Mouse (Mus musculus) layer of hippocampus, adult 2 months (tissue): Measurements from ENCODE around the gene Lrch1. TPM values are rescaled to one million over a fixed set of nuclear protein-coding genes. Genes with fewer than 3 reads are reported as not detected.

Source experiments
- DNase-seq, 2 experiments: peaks; one replicate each; pipeline ENCODE4 v3.0.0; 2022; ENCODE audit warnings: low spot score in 2 of 2
- H3K27ac ChIP-seq: fragments of 200-600 bp; 2 replicates; pipeline ENCODE4 v1.8.1; 2022
- H3K4me3 ChIP-seq: fragments of 200-600 bp; 2 replicates; pipeline ENCODE4 v1.8.1; 2022; ENCODE audit warnings: mild to moderate bottlenecking
- CTCF ChIP-seq: fragments of 200-600 bp; conservative IDR thresholded peaks from 2 replicates; pipeline ENCODE4 v1.8.1; 2022; ENCODE audit warnings: antibody characterized with exemption, mild to moderate bottlenecking, moderate library complexity
- long read RNA-seq, 2 experiments: library from polyadenylated mRNA; stranded (forward); transcript quantifications; one replicate each; pipeline ENCODE4 v2.0.0; 2021; ENCODE audit warnings: borderline mapping rate in 2 of 2
- total RNA-seq, 2 experiments: library from RNA; stranded (reverse); gene quantifications; 2 replicates each; pipeline ENCODE4 v1.2.3; 2021

The Lrch1 gene
- 10 to 100 TPM; 17.5 to 24.7 TPM for total RNA-seq
- long read RNA-seq, experiment 1, partial matches to known transcripts, result 2 of 21 reads
- long read RNA-seq, experiment 1, other reads (novel, unspliced or antisense), result 16 of 21 reads
- long read RNA-seq, experiment 2, partial matches to known transcripts, result 3 of 20 reads
- long read RNA-seq, experiment 2, other reads (novel, unspliced or antisense), result 13 of 20 reads

DNA sequence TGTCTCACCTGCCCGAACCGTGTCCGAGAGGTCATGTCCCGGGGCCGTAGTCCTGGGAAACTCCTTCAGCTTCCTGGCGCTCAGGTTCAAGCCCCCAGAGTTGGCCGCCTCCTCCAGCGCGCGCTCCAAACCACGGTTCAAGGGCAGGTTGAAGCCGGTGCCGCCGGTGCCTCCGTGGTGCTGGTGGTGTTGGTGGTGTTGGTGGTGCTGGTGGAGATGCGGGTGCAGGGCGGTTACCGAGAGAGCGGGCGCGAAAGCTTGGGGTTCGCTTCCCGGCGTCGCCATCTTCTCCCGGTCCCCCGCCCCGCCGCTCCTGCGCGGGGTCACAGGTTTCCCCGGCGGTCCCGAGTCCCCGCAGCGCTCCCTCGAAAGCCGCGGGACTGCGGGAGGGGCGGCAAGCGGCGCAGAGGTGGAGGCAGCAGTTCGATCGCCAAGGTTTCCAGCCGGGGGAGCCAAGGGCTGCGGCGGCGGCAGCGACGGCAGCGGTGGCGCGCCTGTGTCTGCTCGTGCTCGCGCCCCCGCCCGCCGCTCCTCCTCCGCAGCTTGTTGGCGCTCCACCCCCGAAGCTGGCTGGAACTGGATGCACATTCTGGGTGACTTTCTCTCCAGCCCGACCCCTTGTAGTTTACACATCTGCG lies at the start of gene Lrch1:
Gene Lrch1, minus strand, starts transcription at position 501 of the 638 bp plus-strand sequence.
- TF ChIP-seq CTCF, result peak; percentile 34; the same call in 1 of the 2 replicates
- peak within 1 kb of the TSS; percentile 96 for H3K27ac ChIP-seq
- H3K4me3 ChIP-seq, result peak within 1 kb of the TSS; percentile 94
- DNase-seq, result peak; percentile 74 to 75

- DNase-seq, result no peak
- TF ChIP-seq CTCF, result no peak
- Histone ChIP-seq H3K27ac (no peak overlapping the region), H3K4me3 (no peak overlapping the region)
Observed at GRCm38 (mm10) chr14:74997041-74997440, 49.4 kb upstream of the Lrch1 start.

DNA sequence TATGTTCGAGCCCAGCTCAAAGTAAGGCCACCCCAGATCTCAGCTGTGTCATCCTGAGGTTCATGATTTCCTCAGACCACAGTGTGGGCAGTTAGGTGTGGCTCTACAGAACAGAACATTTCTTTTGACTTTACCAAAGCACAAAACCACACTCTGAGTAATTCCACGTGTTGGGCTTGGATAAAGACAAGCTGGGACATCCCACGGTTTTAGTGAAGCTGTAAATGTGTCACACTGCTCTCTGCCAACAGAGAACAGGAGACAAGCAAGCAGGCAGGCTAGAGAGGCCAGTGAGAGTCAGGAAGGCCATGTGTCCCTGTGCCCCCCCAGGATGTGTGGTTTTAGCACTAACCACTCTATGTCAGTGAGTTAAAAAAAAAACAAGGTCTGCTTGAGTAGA lies 48.9 kb upstream of the Lrch1 start:
- no peak for TF ChIP-seq CTCF
- no peak for DNase-seq
- no peak overlapping the region for H3K4me3 ChIP-seq

GRCm38 (mm10) chr14:74990504-74990903 lies 42.8 kb upstream of the Lrch1 start:
- DNase-seq, result peak; percentile 40 to 57
- peak; percentile 80 for TF ChIP-seq CTCF
- no peak overlapping the region for H3K4me3 ChIP-seq

More for the DNA sequence above, 48.9 kb upstream of the Lrch1 start:
- no peak overlapping the region for H3K27ac ChIP-seq

GRCm38 (mm10) chr14:74989909-74990308 lies 42.2 kb upstream of the Lrch1 start:
- Histone ChIP-seq H3K27ac (no peak overlapping the region), H3K4me3 (no peak overlapping the region)
- TF ChIP-seq CTCF, result no peak
- DNase-seq, result no peak

More at GRCm38 (mm10) chr14:74990504-74990903, 42.8 kb upstream of the Lrch1 start:
- no peak overlapping the region for H3K27ac ChIP-seq

DNA sequence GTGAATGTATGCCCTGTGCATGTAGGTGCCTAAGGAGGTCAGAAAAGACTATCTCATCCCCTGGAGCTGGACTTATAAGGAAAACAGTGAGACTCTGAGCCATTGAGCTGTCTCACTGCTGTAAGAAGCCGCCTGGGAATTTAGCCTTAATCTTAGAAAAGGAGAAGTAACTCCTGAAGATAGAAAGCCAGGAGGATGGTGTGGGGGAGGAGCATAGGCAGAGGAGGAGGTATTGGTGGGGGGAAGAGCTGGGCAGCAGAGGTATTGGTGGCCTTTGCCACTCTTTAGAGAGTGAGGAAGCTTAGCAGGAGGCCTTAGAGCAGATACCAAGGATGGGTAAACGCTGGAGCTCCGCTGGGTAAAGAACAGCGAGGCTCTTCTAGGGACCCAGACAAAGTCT lies 41.6 kb upstream of the Lrch1 start:
- no peak for DNase-seq
- Histone ChIP-seq H3K27ac (no peak overlapping the region), H3K4me3 (no peak overlapping the region)
- no peak for TF ChIP-seq CTCF

DNA sequence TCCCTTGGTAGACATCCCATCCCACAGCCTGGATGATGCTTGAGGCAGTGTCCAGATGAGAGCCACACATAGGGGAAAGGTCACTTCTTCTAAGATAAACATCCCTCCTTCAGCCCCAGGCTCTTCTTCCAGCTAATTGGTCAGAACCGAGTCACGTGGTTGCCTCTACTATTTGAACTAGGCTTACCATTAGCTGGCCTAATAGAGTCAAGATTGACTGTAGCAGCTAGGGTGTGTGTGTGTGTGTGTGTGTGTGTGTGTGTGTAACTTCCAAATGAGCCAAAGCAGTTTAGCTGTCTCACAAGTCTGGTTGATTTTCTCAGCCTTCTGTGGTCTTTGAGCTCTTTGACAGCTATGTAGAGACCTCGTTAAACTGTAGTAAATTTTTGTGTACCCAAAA lies 38.9 kb upstream of the Lrch1 start:
- no peak for TF ChIP-seq CTCF
- H3K27ac ChIP-seq, result no peak overlapping the region
- no peak overlapping the region for H3K4me3 ChIP-seq
- DNase-seq, result no peak

GRCm38 (mm10) chr14:74985658-74986057 lies 38.0 kb upstream of the Lrch1 start:
- H3K4me3 ChIP-seq, result no peak overlapping the region
- TF ChIP-seq CTCF, result no peak
- no peak for DNase-seq
- no peak overlapping the region for H3K27ac ChIP-seq

DNA sequence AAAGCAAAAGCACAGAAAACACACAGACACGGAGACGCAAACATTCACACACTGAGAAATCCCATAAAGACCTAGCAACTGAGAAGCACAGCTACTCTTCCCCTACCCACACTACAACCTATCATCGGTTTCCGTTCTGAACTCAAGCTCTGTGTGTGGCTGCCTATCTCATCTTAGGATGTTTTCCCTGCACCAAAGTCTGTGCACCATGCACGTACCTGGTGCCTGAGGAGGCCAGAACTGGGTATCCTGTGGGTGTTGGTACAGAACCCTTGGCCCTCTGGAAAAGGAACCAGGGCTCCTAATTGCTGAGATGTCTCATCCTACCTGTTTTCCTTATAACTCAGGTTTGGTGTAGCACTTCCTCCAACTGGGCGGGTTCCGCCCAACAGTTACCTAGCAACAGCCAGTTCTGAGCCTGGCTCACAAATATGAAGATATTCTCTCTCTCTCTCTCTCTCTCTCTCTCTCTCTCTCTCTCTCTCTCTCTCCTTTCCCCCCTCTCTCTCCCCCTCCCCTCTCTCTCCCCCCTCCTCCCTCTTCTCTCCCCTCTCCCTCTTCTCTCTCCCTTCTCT lies 37.2 kb upstream of the Lrch1 start:
- no peak for DNase-seq
- Histone ChIP-seq H3K27ac (no peak overlapping the region), H3K4me3 (no peak overlapping the region)
- no peak for TF ChIP-seq CTCF

GRCm38 (mm10) chr14:74983079-74983478 lies 35.4 kb upstream of the Lrch1 start:
- no peak for DNase-seq
- H3K27ac ChIP-seq, result no peak overlapping the region

GRCm38 (mm10) chr14:74981016-74981415 lies 33.3 kb upstream of the Lrch1 start:
- DNase-seq, result no peak
- Histone ChIP-seq H3K27ac (no peak overlapping the region), H3K4me3 (no peak overlapping the region)
- no peak for TF ChIP-seq CTCF

More at GRCm38 (mm10) chr14:74983079-74983478, 35.4 kb upstream of the Lrch1 start:
- H3K4me3 ChIP-seq, result no peak overlapping the region
- no peak for TF ChIP-seq CTCF

- no peak for DNase-seq
- TF ChIP-seq CTCF, result no peak
- H3K27ac ChIP-seq, result no peak overlapping the region
- H3K4me3 ChIP-seq, result no peak overlapping the region
Observed at GRCm38 (mm10) chr14:74976972-74977371, 29.3 kb upstream of the Lrch1 start.

DNA sequence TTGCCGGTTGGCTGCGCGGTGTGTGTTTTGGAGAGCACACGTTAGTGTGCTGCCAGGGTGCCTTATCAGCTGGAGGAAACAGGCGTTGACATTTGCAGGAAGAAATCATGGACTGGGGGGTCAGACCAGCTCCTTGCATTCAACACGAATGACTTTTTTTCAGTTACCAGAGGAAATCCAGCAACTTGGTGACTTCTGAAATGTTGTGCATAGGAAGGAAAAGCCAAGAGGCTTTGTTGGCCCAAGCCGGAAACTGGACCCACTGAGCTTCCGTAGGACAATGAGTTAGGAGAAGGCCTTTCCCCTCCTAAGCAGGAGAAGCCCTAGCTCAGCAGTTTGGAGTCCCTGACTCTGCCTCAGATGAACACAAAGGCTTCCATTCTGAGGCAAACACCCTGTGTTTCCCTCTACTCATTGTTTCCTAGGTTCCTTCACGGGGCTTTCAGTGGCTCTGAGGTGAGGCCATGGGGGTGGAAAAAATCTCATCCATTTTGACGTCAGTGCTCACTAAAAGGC lies 26.5 kb upstream of the Lrch1 start:
- Histone ChIP-seq H3K4me3 (no peak overlapping the region), H3K27ac (no peak overlapping the region)
- TF ChIP-seq CTCF, result no peak
- no peak for DNase-seq

GRCm38 (mm10) chr14:74972687-74973086 lies 25.0 kb upstream of the Lrch1 start:
- Histone ChIP-seq H3K4me3 (no peak overlapping the region), H3K27ac (no peak overlapping the region)
- no peak for TF ChIP-seq CTCF
- DNase-seq, result no peak
